Mouse (Mus musculus) cerebellum, adult 2 months (tissue): ENCODE measurements around the gene Myh9.
"Not testable (repeated sequence)": the region's sequence is repeated elsewhere in the genome, so short reads cannot be mapped to it uniquely, and the experiment has no call there.

Source experiments
- CTCF ChIP-seq: fragments of 200-500 bp; IDR thresholded peaks from 2 replicates; pipeline ENCODE4 v1.5.1; 2011; ENCODE audit warnings: low read depth, mild to moderate bottlenecking, control low read depth, low read length, moderate library complexity, borderline replicate concordance; ENCODE audit not compliant: insufficient read depth
- POLR2A ChIP-seq: fragments of 200-500 bp; IDR thresholded peaks from 2 replicates; pipeline ENCODE4 v1.6.1; 2011; ENCODE audit warnings: low read length, control low read depth, borderline replicate concordance; ENCODE audit not compliant: insufficient read depth

DNA sequence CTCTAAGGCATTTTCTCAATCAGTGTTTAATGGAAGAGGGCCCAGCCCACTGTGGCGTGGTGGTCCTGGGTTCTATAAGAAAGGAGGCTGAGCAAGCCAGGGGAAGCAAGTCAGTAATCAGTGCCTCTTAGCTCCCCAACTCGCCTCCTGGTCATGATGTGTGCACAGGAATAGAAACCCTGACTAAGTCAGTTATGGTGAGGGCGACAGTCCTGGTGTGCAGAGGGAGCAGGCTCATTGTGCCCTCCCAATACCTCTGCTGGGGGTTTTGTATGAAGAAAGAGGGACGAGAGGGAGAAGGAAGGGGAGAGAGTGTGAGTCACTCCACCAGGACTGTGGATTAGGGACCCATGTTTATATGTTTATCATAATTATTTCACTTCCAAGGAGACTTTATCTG, 108.1 kb downstream of the Myh9 start:
- TF ChIP-seq CTCF, POLR2A: not testable (repeated sequence)
